Mouse (Mus musculus) heart, embryonic 12.5 days (tissue): ENCODE measurements around the gene Elmo1. TPM values are rescaled to one million over a fixed set of nuclear protein-coding genes. Genes with fewer than 3 reads are reported as not detected.

Experiments
- ATAC-seq: fragments of 200-750 bp; cut with Nextera tagmentation; 2 replicates; pipeline ENCODE4 v1.8.0; 2017; ENCODE audit warnings: moderate TSS enrichment, moderate library complexity; ENCODE audit not compliant: insufficient number of reproducible peaks, low FRiP score
- H3K27ac ChIP-seq: fragments of 300-500 bp; sonication (generic); 2 replicates; pipeline ENCODE4 v1.5.1; 2016; ENCODE audit warnings: mild to moderate bottlenecking, moderate library complexity; ENCODE audit not compliant: poor library complexity, severe bottlenecking
- H3K27me3 ChIP-seq: fragments of 300-500 bp; sonication (generic); replicated peaks from 2 replicates; pipeline ENCODE4 v1.6.1; 2016; ENCODE audit warnings: mild to moderate bottlenecking, moderate library complexity
- H3K36me3 ChIP-seq: fragments of 300-500 bp; sonication (generic); 2 replicates; pipeline ENCODE4 v1.6.1; 2016; ENCODE audit warnings: mild to moderate bottlenecking, moderate library complexity
- H3K4me1 ChIP-seq: fragments of 300-500 bp; sonication (generic); replicated peaks from 2 replicates; pipeline ENCODE4 v1.6.1; 2016; ENCODE audit warnings: mild to moderate bottlenecking
- H3K4me2 ChIP-seq: fragments of 300-500 bp; sonication (generic); 2 replicates; pipeline ENCODE4 v1.6.1; 2016; ENCODE audit warnings: mild to moderate bottlenecking, moderate library complexity
- H3K4me3 ChIP-seq: fragments of 300-500 bp; sonication (generic); 2 replicates; pipeline ENCODE4 v1.5.1; 2016; ENCODE audit warnings: mild to moderate bottlenecking
- H3K9ac ChIP-seq: fragments of 300-500 bp; sonication (generic); 2 replicates; pipeline ENCODE4 v1.6.1; 2016; ENCODE audit warnings: mild to moderate bottlenecking, moderate library complexity
- H3K9me3 ChIP-seq: fragments of 300-500 bp; sonication (generic); replicated peaks from 2 replicates; pipeline ENCODE4 v1.6.1; 2016; ENCODE audit warnings: mild to moderate bottlenecking, moderate library complexity
- WGBS: fragments of 180-500 bp; shearing (Covaris S2); methylation state at CpG from one replicate; pipeline ENCODE4 v1.1.7; 2016; 5-methylcytosine and 5-hydroxymethylcytosine counted together
- polyA plus RNA-seq: library from polyadenylated mRNA; unstranded; fragments of >200 nt; fragmentation: Nextera tagmentation; extraction: Ambion mirVana; gene quantifications from 2 replicates; pipeline ENCODE4 v1.2.1, GENCODE M21; 2016

Elmo1 gene
- polyA plus RNA-seq, 1 experiment from 2014 or later = 8.8 TPM

DNA sequence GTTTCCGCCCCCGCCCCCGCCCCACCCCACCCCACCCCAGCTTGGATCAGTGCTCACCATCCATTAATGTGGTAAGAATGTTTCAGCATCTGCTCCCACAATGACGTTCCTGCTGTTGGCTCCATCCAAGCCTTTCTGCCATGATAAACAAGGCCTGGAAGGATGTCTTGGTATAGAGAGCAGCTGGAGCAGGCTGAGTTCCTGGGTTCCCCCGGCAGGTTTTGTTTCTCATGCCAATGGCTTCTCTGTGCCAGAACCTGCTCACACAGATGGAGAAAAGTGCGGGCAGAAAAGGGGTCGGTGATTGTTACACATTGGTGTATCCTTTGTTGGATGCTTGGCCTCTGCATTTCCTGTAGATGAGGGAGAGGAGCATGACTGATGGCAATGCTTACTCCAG lies 240.6 kb downstream of the Elmo1 start:
- Histone ChIP-seq H3K4me3 (no peak overlapping the region), H3K4me2 (no peak overlapping the region), H3K27ac (no peak overlapping the region), H3K36me3 (no peaks in the 10 kb centered on the region), H3K4me1 (no peaks in the 10 kb centered on the region), H3K27me3 (no peaks in the 10 kb centered on the region), H3K9me3 (no peaks in the 10 kb centered on the region), H3K9ac (no peak overlapping the region)
- no peak for ATAC-seq
- 86% methylated on average over 7 of the region's 7 CpGs for WGBS

DNA sequence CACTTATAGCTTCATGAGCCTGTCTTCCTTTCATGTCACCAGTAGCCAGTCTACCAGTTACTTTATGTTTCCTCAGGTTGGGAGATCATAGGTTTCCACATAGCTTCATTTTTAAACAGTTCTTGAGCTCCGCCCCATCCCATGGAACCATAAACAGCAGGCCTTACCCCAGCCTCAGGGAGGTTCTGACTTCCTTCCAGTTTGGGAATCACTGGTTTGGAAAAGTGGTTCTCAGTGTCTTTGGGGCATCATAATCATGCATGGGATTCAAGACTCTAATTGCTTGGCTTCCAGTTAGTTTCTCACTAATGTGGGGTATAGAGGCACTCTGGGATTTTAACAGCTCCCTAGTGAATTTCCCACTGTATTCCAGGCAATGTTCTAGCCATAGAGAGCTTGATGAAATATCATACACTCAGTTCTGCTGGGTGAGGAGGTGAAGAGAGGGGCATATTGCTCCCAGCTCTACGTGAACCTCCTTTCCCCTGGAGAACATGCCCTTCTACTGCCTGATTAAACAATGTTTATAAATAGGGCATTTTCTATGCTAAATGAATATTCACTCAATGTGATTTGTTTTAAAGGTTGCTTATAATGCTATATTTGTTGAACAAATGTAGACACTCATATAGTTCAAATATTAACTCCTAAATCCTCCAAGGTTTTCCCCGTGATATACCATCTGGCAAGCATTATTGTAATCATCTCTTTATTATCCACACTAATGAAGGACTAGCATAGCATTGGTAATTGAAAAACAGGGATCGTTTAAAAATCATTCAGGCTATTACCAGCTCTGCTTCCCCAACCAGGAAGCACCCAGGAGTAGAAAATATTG lies 244.9 kb downstream of the Elmo1 start:
- no peaks in the 10 kb centered on the region for H3K36me3 ChIP-seq
- no peaks in the 10 kb centered on the region for H3K9me3 ChIP-seq
- H3K4me1 ChIP-seq = no peaks in the 10 kb centered on the region
- ATAC-seq = no peak
- no peak overlapping the region for H3K27ac ChIP-seq
- no peak overlapping the region for H3K4me2 ChIP-seq
- no peak overlapping the region for H3K4me3 ChIP-seq
- H3K9ac ChIP-seq = no peak overlapping the region
- H3K27me3 ChIP-seq = no peaks in the 10 kb centered on the region
- 80% methylated on average over 4 of the region's 4 CpGs for WGBS

DNA sequence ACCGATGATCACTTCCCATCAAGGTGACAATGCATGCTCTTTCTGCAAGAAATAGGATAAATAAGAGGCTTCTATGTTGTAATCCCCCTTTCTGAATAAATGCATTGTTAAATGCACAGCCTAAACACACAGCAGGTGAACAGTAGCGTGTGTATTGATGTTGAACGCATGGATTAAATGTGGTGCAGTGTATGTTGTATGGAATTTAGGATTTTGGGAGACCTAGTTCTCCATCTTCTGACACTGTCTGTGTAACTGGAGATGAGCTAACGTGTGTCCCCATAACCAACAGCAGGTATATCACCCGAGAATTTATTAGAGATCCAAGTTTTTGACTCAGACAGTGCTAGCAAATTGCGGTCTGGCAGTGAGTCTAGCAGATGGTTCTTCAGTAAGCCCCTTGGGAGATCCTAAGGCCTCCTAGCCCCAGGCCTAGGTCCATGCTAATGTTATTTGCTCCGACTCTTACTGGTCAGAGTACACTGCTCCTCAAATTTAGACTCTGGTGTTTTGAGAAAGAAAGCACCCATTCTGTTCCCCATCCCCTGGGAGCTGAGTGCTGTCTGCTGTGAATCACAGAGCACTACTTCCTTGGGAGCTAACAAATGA lies 245.6 kb downstream of the Elmo1 start:
- ATAC-seq = no peak
- no peak overlapping the region for H3K9ac ChIP-seq

DNA sequence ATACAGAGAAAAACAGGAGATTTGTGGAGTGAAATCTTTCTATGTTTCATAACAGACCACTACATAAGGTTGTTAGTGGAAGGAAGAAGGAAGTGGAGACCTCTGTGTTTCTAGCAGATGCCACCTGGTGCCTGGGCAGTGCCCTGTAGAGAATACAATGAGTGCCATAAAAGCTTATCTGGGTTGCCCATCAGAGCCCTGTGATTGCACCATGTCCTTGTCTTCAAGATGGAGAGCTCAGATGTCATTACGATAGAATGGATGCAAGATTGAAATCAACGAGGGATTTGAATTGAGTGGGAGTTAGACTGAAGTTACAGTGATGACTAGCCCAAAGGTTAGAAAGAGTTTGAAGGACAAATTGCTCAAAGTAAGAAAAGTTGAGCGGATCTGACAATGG lies 252.5 kb downstream of the Elmo1 start:
- H3K27ac ChIP-seq = no peak overlapping the region
- no peak overlapping the region for H3K9ac ChIP-seq
- ATAC-seq = no peak
- H3K4me2 ChIP-seq = no peak overlapping the region
- no peaks in the 10 kb centered on the region for H3K36me3 ChIP-seq
- 85% methylated on average over 3 of the region's 3 CpGs for WGBS
- H3K9me3 ChIP-seq = no peaks in the 10 kb centered on the region; the same call in 1 of the 2 replicates
- H3K4me3 ChIP-seq = no peak overlapping the region
- no peaks in the 10 kb centered on the region for H3K27me3 ChIP-seq
- no peaks in the 10 kb centered on the region for H3K4me1 ChIP-seq

More for the DNA sequence above, 245.6 kb downstream of the Elmo1 start:
- no peak overlapping the region for H3K4me3 ChIP-seq
- H3K27me3 ChIP-seq = no peaks in the 10 kb centered on the region
- no peaks in the 10 kb centered on the region for H3K36me3 ChIP-seq
- H3K27ac ChIP-seq = no peak overlapping the region
- H3K9me3 ChIP-seq = no peaks in the 10 kb centered on the region
- WGBS = 82% methylated on average over 7 of the region's 7 CpGs
- H3K4me2 ChIP-seq = no peak overlapping the region
- no peaks in the 10 kb centered on the region for H3K4me1 ChIP-seq

DNA sequence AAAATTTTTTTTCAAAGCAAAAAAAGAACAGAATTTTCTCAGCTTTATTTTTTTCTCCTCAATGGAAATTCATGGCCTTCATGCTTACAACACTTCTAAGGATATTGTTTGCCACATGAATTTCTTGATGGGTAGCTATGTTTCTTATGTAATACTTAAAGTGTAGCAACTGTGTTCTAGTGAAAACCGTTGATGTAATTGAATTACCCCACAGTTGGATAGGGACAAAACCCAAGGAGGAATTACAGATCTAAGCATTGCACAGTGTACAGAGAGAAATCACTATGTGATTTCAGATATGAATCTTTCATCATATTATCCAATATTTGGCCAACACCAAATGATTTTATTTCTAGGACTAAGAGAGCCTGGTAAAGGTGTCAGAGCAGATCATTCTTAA lies 259.4 kb downstream of the Elmo1 start:
- ATAC-seq = no peak
- no peak overlapping the region for H3K4me2 ChIP-seq
- WGBS = 80% methylated on average over 1 of the region's 1 CpGs
- no peaks in the 10 kb centered on the region for H3K27me3 ChIP-seq
- no peaks in the 10 kb centered on the region for H3K36me3 ChIP-seq
- no peak overlapping the region for H3K27ac ChIP-seq
- H3K4me3 ChIP-seq = no peak overlapping the region
- peaks cover 6% of the 10 kb centered on the region for H3K4me1 ChIP-seq
- no peak overlapping the region for H3K9ac ChIP-seq
- no peaks in the 10 kb centered on the region for H3K9me3 ChIP-seq

DNA sequence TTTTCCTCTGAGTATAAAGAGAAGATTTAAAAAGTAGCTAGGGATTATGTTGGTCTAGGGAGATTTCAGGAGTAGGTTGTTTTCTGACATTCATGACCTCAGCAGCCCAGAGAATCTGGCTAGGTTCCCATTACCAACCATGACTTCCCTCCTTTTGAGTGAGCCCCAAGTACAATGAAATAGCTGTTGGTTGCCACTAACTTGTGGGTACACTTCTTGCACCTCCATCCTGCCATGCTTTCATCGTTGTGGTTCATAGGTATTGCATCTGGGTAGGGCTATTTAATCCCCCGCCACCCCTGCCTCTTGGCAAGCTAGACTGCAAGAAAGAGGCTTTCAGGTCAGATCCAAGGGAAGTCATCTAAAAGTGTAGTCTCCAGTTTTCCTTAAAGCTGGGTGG lies 262.2 kb downstream of the Elmo1 start:
- Histone ChIP-seq H3K4me2 (no peak overlapping the region), H3K9ac (no peak overlapping the region), H3K4me3 (no peak overlapping the region), H3K36me3 (no peaks in the 10 kb centered on the region), H3K27ac (no peak overlapping the region), H3K4me1 (peaks cover 8% of the 10 kb centered on the region), H3K27me3 (no peaks in the 10 kb centered on the region), H3K9me3 (no peaks in the 10 kb centered on the region)
- WGBS = 88% methylated on average over 2 of the region's 2 CpGs
- ATAC-seq = no peak

DNA sequence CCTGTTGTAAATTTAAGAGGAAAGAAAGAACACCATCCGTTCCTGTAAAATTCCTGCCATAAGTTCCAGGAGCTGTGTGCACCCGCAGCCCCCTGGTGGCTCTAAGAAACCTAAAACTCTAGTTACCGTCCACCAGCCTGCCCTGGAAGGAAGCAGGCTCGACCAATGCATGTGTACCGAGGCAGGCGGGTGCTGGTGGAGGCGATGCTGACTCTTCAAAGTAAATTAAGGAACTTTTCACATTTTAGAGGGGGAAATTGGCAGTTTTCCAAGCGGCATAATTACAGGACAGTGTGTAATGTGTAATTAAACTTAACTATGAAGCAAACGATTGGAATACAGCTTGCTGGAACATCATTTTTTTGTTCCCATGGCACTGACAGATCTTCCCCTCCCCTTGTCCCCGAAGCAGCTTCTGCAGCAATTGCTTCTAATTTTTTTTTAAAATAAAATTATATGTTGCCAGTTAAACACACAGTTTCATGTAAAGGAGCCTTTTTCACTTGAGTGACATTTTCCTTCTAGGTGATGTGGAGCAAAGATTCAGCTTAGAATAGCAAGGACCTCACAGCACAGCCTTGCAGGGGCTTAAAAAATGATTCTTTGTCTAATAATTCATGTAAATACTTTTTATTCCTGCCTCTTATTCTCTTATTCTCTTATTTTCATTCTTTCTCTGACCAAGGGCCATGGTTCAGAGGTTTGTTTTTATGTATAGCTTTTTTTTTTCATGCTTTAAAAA lies 263.6 kb downstream of the Elmo1 start:
- Histone ChIP-seq H3K27ac (no peak overlapping the region), H3K4me1 (peaks cover 8% of the 10 kb centered on the region), H3K9ac (no peak overlapping the region), H3K4me3 (no peak overlapping the region), H3K9me3 (no peaks in the 10 kb centered on the region), H3K4me2 (no peak overlapping the region), H3K36me3 (no peaks in the 10 kb centered on the region), H3K27me3 (no peaks in the 10 kb centered on the region)
- no peak for ATAC-seq
- 46% methylated on average over 10 of the region's 10 CpGs for WGBS

DNA sequence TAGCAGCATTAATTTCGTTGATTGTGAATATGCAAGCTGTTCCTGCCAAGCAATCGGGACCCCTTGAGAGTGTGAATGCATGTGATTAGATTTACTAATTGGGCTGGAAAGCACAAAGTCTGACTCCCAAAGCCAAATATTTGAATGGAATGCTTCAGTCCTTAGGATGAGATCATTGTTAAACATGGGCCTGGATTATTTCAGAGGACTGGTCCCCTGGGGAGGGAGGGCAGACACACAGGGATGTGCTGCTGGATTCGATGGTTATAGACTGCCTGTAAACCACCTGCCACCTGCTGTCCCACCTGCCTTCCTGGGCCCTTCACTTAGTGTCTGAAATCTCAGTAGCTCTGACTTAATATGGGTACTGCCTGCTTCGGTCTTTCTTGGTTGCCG lies 264.2 kb downstream of the Elmo1 start:
- Histone ChIP-seq H3K27me3 (no peaks in the 10 kb centered on the region), H3K36me3 (no peaks in the 10 kb centered on the region), H3K9ac (no peak overlapping the region), H3K9me3 (no peaks in the 10 kb centered on the region), H3K4me3 (no peak overlapping the region), H3K27ac (no peak overlapping the region), H3K4me1 (peaks cover 8% of the 10 kb centered on the region), H3K4me2 (no peak overlapping the region)
- 51% methylated on average over 5 of the region's 5 CpGs for WGBS
- ATAC-seq = no peak

DNA sequence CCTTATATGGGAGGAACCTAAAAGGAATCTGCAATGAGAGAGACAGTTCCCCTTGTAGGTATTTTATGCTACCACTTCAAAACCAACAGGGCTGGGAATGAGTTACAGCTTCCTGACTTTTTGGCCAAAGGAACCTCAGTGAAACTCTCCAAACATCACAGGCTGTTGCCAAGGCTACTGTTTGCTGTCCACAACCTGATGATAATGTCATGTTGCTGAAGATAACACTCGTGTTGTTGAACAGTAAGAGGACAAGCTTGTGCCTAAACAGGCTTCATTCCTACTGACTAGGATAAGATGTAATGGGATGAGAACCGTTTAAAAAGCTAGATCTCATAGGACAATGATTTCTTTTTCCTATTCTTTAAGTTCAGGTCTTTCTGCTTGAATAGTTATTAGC lies 272.1 kb downstream of the Elmo1 start:
- no peak overlapping the region for H3K27ac ChIP-seq
- peaks cover 7% of the 10 kb centered on the region; the same call in 1 of the 2 replicates for H3K36me3 ChIP-seq
- 0 out of 2 replicates have a peak, but pooled peaks cover 5% of the 10 kb centered on the region for H3K4me1 ChIP-seq
- H3K4me3 ChIP-seq = no peak overlapping the region
- H3K9me3 ChIP-seq = peaks cover 11% of the 10 kb centered on the region
- no peak overlapping the region for H3K4me2 ChIP-seq
- ATAC-seq = no peak
- H3K27me3 ChIP-seq = no peaks in the 10 kb centered on the region
- H3K9ac ChIP-seq = no peak overlapping the region
- 14% methylated on average over 2 of the region's 2 CpGs for WGBS

DNA sequence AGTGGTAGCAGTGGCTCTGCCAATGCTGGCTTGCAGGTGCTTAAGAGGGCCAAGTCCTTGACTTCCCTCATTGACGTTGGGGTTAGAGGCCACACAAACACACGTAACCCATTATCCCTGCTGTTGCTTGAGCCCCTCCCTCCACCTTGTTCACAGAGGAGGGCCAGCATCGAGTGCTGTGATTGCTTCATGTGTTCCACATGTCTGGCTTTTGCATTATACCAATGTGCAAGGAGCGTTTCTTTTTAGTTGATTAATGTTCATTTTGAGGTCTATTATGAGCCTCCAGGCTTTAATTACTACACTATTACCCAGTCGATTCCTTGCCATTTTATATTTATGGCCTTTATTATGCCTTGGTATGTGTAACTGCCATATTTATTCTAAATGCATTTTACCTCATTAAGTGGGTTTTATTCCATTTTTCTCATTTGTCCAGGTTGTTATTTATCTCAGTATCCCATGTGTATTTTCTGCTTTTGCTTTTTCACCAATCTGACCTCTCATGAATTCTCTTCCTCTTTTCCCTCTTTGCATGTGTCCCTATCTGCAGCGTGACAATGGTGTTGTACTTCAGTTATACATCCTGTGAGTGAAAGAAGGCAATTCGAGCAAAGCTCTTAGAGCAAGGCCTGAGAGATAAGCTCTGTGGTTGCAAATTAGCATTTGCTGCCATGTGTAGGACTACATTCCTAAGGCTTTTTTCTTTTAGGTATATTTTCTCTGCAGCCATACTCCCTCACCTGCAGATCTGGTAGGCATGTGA lies 275.6 kb downstream of the Elmo1 start:
- Histone ChIP-seq H3K4me1 (0 out of 2 replicates have a peak, but pooled peaks cover 5% of the 10 kb centered on the region), H3K27ac (no peak overlapping the region), H3K36me3 (no peaks in the 10 kb centered on the region), H3K9me3 (0 out of 2 replicates have a peak, but pooled peaks cover 5% of the 10 kb centered on the region), H3K4me3 (no peak overlapping the region), H3K27me3 (no peaks in the 10 kb centered on the region), H3K9ac (no peak overlapping the region), H3K4me2 (no peak overlapping the region)
- no peak for ATAC-seq
- 61% methylated on average over 7 of the region's 7 CpGs for WGBS
